Mouse (Mus musculus): ENCODE measurements around the gene Diexf. TPM values are rescaled to one million over a fixed set of nuclear protein-coding genes. Genes with fewer than 3 reads are reported as not detected.

Gene Diexf
- polyA plus RNA-seq, 1 experiment from 2014 or later, result 7.4 TPM

- no peak overlapping the region for H3K4me2 ChIP-seq (ENCODE audit: low read length)
- no peak overlapping the region for H3K9ac ChIP-seq (ENCODE audit: low read depth, low read length)
- 80% methylated on average over 4 of the region's 4 CpGs for WGBS
- no peaks in the 10 kb centered on the region for H3K9me3 ChIP-seq (ENCODE audit: control insufficient read depth, low read length)
- H3K36me3 ChIP-seq (ENCODE audit: control insufficient read depth, insufficient read depth, low read length), result no peaks in the 10 kb centered on the region
- H3K4me1 ChIP-seq (ENCODE audit: control insufficient read depth, insufficient read depth, low read depth, low read length), result no peaks in the 10 kb centered on the region
- no peaks in the 10 kb centered on the region for H3K27me3 ChIP-seq (replicated peaks; ENCODE audit: control insufficient read depth, insufficient read depth, low read length)
- H3K4me3 ChIP-seq (ENCODE audit: low read length), result no peak overlapping the region
- no peak for ATAC-seq
- H3K27ac ChIP-seq (ENCODE audit: low read depth, low read length), result no peak overlapping the region
Measured at GRCm38 (mm10) chr1:193145101-193145500, 15.0 kb upstream of the Diexf start.

GRCm38 (mm10) chr1:193144516-193144915, 14.4 kb upstream of the Diexf start:
- Histone ChIP-seq H3K4me3 (ENCODE audit: low read length) (no peak overlapping the region), H3K27me3 (replicated peaks; ENCODE audit: control insufficient read depth, insufficient read depth, low read length) (no peaks in the 10 kb centered on the region), H3K9ac (ENCODE audit: low read depth, low read length) (no peak overlapping the region), H3K27ac (ENCODE audit: low read depth, low read length) (no peak overlapping the region), H3K4me1 (ENCODE audit: control insufficient read depth, insufficient read depth, low read depth, low read length) (no peaks in the 10 kb centered on the region), H3K36me3 (ENCODE audit: control insufficient read depth, insufficient read depth, low read length) (no peaks in the 10 kb centered on the region), H3K9me3 (ENCODE audit: control insufficient read depth, low read length) (no peaks in the 10 kb centered on the region), H3K4me2 (ENCODE audit: low read length) (no peak overlapping the region)
- 90% methylated on average over 6 of the region's 6 CpGs for WGBS
- ATAC-seq, result no peak

GRCm38 (mm10) chr1:193142517-193143062, 12.5 kb upstream of the Diexf start:
- H3K27ac ChIP-seq (ENCODE audit: low read depth, low read length), result no peak overlapping the region
- H3K4me2 ChIP-seq (ENCODE audit: low read length), result no peak overlapping the region
- no peaks in the 10 kb centered on the region for H3K27me3 ChIP-seq (replicated peaks; ENCODE audit: control insufficient read depth, insufficient read depth, low read length)
- no peaks in the 10 kb centered on the region for H3K9me3 ChIP-seq (ENCODE audit: control insufficient read depth, low read length)
- no peak overlapping the region for H3K4me3 ChIP-seq (ENCODE audit: low read length)
- no peak for ATAC-seq
- WGBS, result 83% methylated on average over 8 of the region's 8 CpGs
- H3K36me3 ChIP-seq (ENCODE audit: control insufficient read depth, insufficient read depth, low read length), result no peaks in the 10 kb centered on the region
- H3K4me1 ChIP-seq (ENCODE audit: control insufficient read depth, insufficient read depth, low read depth, low read length), result no peaks in the 10 kb centered on the region
- no peak overlapping the region for H3K9ac ChIP-seq (ENCODE audit: low read depth, low read length)

- no peaks in the 10 kb centered on the region for H3K27me3 ChIP-seq (replicated peaks; ENCODE audit: control insufficient read depth, insufficient read depth, low read length)
- H3K4me2 ChIP-seq (ENCODE audit: low read length), result no peak overlapping the region
Measured at GRCm38 (mm10) chr1:193141118-193141517, 11.0 kb upstream of the Diexf start.

GRCm38 (mm10) chr1:193138669-193139068, 8.6 kb upstream of the Diexf start:
- Histone ChIP-seq H3K36me3 (ENCODE audit: control insufficient read depth, insufficient read depth, low read length) (no peaks in the 10 kb centered on the region), H3K27me3 (replicated peaks; ENCODE audit: control insufficient read depth, insufficient read depth, low read length) (no peaks in the 10 kb centered on the region), H3K4me1 (ENCODE audit: control insufficient read depth, insufficient read depth, low read depth, low read length) (no peaks in the 10 kb centered on the region), H3K9ac (ENCODE audit: low read depth, low read length) (no peak overlapping the region), H3K9me3 (ENCODE audit: control insufficient read depth, low read length) (no peaks in the 10 kb centered on the region), H3K4me2 (ENCODE audit: low read length) (no peak overlapping the region), H3K4me3 (ENCODE audit: low read length) (no peak overlapping the region), H3K27ac (ENCODE audit: low read depth, low read length) (no peak overlapping the region)
- 65% methylated on average over 3 of the region's 3 CpGs for WGBS
- ATAC-seq, result no peak

More at GRCm38 (mm10) chr1:193141118-193141517, 11.0 kb upstream of the Diexf start:
- Histone ChIP-seq H3K27ac (ENCODE audit: low read depth, low read length) (no peak overlapping the region), H3K36me3 (ENCODE audit: control insufficient read depth, insufficient read depth, low read length) (no peaks in the 10 kb centered on the region), H3K9ac (ENCODE audit: low read depth, low read length) (no peak overlapping the region), H3K4me1 (ENCODE audit: control insufficient read depth, insufficient read depth, low read depth, low read length) (no peaks in the 10 kb centered on the region), H3K9me3 (ENCODE audit: control insufficient read depth, low read length) (no peaks in the 10 kb centered on the region), H3K4me3 (ENCODE audit: low read length) (no peak overlapping the region)
- no peak for ATAC-seq
- 89% methylated on average over 7 of the region's 7 CpGs for WGBS

GRCm38 (mm10) chr1:193138087-193138486, 8.0 kb upstream of the Diexf start:
- no peak overlapping the region for H3K4me3 ChIP-seq (ENCODE audit: low read length)
- H3K4me2 ChIP-seq (ENCODE audit: low read length), result no peak overlapping the region
- no peaks in the 10 kb centered on the region for H3K9me3 ChIP-seq (ENCODE audit: control insufficient read depth, low read length)
- H3K9ac ChIP-seq (ENCODE audit: low read depth, low read length), result no peak overlapping the region
- no peak for ATAC-seq
- H3K36me3 ChIP-seq (ENCODE audit: control insufficient read depth, insufficient read depth, low read length), result no peaks in the 10 kb centered on the region
- no peaks in the 10 kb centered on the region for H3K4me1 ChIP-seq (ENCODE audit: control insufficient read depth, insufficient read depth, low read depth, low read length)
- no peak overlapping the region for H3K27ac ChIP-seq (ENCODE audit: low read depth, low read length)
- no peaks in the 10 kb centered on the region for H3K27me3 ChIP-seq (replicated peaks; ENCODE audit: control insufficient read depth, insufficient read depth, low read length)
- 42% methylated on average over 7 of the region's 7 CpGs for WGBS

- Histone ChIP-seq H3K36me3 (ENCODE audit: control insufficient read depth, insufficient read depth, low read length) (no peaks in the 10 kb centered on the region), H3K4me3 (ENCODE audit: low read length) (no peak overlapping the region), H3K27ac (ENCODE audit: low read depth, low read length) (no peak overlapping the region), H3K4me2 (ENCODE audit: low read length) (no peak overlapping the region), H3K9ac (ENCODE audit: low read depth, low read length) (no peak overlapping the region), H3K27me3 (replicated peaks; ENCODE audit: control insufficient read depth, insufficient read depth, low read length) (no peaks in the 10 kb centered on the region), H3K4me1 (ENCODE audit: control insufficient read depth, insufficient read depth, low read depth, low read length) (peaks cover 6% of the 10 kb centered on the region), H3K9me3 (ENCODE audit: control insufficient read depth, low read length) (no peaks in the 10 kb centered on the region)
- ATAC-seq, result no peak
- WGBS, result 91% methylated on average over 1 of the region's 1 CpGs
Measured at GRCm38 (mm10) chr1:193133726-193134125, 3.7 kb upstream of the Diexf start.

- peaks cover 7% of the 10 kb centered on the region for H3K4me1 ChIP-seq (ENCODE audit: control insufficient read depth, insufficient read depth, low read depth, low read length)
- no peak overlapping the region for H3K9ac ChIP-seq (ENCODE audit: low read depth, low read length)
- no peak overlapping the region for H3K4me3 ChIP-seq (ENCODE audit: low read length)
- no peak overlapping the region for H3K27ac ChIP-seq (ENCODE audit: low read depth, low read length)
- no peak overlapping the region for H3K4me2 ChIP-seq (ENCODE audit: low read length)
- H3K9me3 ChIP-seq (ENCODE audit: control insufficient read depth, low read length), result no peaks in the 10 kb centered on the region
- H3K27me3 ChIP-seq (replicated peaks; ENCODE audit: control insufficient read depth, insufficient read depth, low read length), result no peaks in the 10 kb centered on the region
- ATAC-seq, result no peak
- 0 out of 2 replicates have a peak, but pooled peaks cover 2% of the 10 kb centered on the region for H3K36me3 ChIP-seq (ENCODE audit: control insufficient read depth, insufficient read depth, low read length)
Measured at GRCm38 (mm10) chr1:193132385-193132784, 2.3 kb upstream of the Diexf start.

GRCm38 (mm10) chr1:193131311-193131948, 1.4 kb upstream of the Diexf start:
- no peak overlapping the region for H3K4me2 ChIP-seq (ENCODE audit: low read length)
- no peak overlapping the region for H3K9ac ChIP-seq (ENCODE audit: low read depth, low read length)
- ATAC-seq, result no peak
- no peaks in the 10 kb centered on the region for H3K9me3 ChIP-seq (ENCODE audit: control insufficient read depth, low read length)
- H3K27ac ChIP-seq (ENCODE audit: low read depth, low read length), result no peak overlapping the region
- H3K27me3 ChIP-seq (replicated peaks; ENCODE audit: control insufficient read depth, insufficient read depth, low read length), result no peaks in the 10 kb centered on the region
- H3K36me3 ChIP-seq (ENCODE audit: control insufficient read depth, insufficient read depth, low read length), result 0 out of 2 replicates have a peak, but pooled peaks cover 2% of the 10 kb centered on the region
- H3K4me3 ChIP-seq (ENCODE audit: low read length), result no peak overlapping the region
- H3K4me1 ChIP-seq (ENCODE audit: control insufficient read depth, insufficient read depth, low read depth, low read length), result peaks cover 7% of the 10 kb centered on the region
- WGBS, result 86% methylated on average over 6 of the region's 6 CpGs

Measured in hindbrain, embryonic 16.5 days (tissue).